Mouse (Mus musculus) lung, postnatal 0 days (tissue): Measurements from ENCODE around the gene Hspa12a. TPM values are rescaled to one million over a fixed set of nuclear protein-coding genes. Genes with fewer than 3 reads are reported as not detected.
A peak's percentile ranks its signal among the peaks of the same experiment; 100 is the strongest.
"Not testable (repeated sequence)": the region's sequence is repeated elsewhere in the genome, so short reads cannot be mapped to it uniquely, and the experiment has no call there.

Experiments
- ATAC-seq: fragments of 200-750 bp; cut with Nextera tagmentation; 2 replicates; pipeline ENCODE4 v1.8.0; 2017; ENCODE audit warnings: moderate library complexity
- DNase-seq: peaks from one replicate; pipeline ENCODE4 v3.0.0-alpha.2; 2016; ENCODE audit warnings: low spot score
- H3K27ac ChIP-seq: fragments of 300-500 bp; sonication (generic); 2 replicates; pipeline ENCODE4 v1.5.1; 2014; ENCODE audit warnings: antibody characterized with exemption, mild to moderate bottlenecking, low read length, mixed read lengths
- H3K27me3 ChIP-seq: fragments of 300-500 bp; sonication (generic); replicated peaks from 2 replicates; pipeline ENCODE4 v1.6.1; 2014; ENCODE audit warnings: low read length, mixed read lengths; ENCODE audit not compliant: insufficient read depth
- H3K36me3 ChIP-seq: fragments of 300-500 bp; sonication (generic); 2 replicates; pipeline ENCODE4 v1.6.1; 2014; ENCODE audit warnings: low read length, mixed read lengths; ENCODE audit not compliant: insufficient read depth
- H3K4me1 ChIP-seq: fragments of 300-500 bp; sonication (generic); 2 replicates; pipeline ENCODE4 v1.6.1; 2014; ENCODE audit warnings: antibody characterized with exemption, low read depth, low read length, mixed read lengths; ENCODE audit not compliant: insufficient read depth
- H3K4me2 ChIP-seq: fragments of 300-500 bp; sonication (generic); replicated peaks from 2 replicates; pipeline ENCODE4 v1.6.1; 2014; ENCODE audit warnings: low read depth, mild to moderate bottlenecking, low read length, moderate library complexity, mixed read lengths
- H3K4me3 ChIP-seq: fragments of 300-500 bp; sonication (generic); 2 replicates; pipeline ENCODE4 v1.5.1; 2014; ENCODE audit warnings: low read depth, low read length
- H3K9ac ChIP-seq: fragments of 300-500 bp; sonication (generic); replicated peaks from 2 replicates; pipeline ENCODE4 v1.6.1; 2014; ENCODE audit warnings: low read depth, mild to moderate bottlenecking
- H3K9me3 ChIP-seq: fragments of 300-500 bp; sonication (generic); 2 replicates; pipeline ENCODE4 v1.6.1; 2016; ENCODE audit warnings: low read length, mixed read lengths
- CTCF ChIP-seq: IDR thresholded peaks from 2 replicates; pipeline ENCODE4 v1.5.1; 2016; ENCODE audit warnings: antibody characterized with exemption, mild to moderate bottlenecking
- EP300 ChIP-seq: IDR thresholded peaks from 2 replicates; pipeline ENCODE4 v1.6.1; 2016; ENCODE audit warnings: antibody characterized with exemption, mild to moderate bottlenecking, control low read depth
- WGBS: fragments of 180-500 bp; shearing (Covaris S2); extraction: QIAGEN DNeasy Blood & Tissue Kit; methylation state at CpG from one replicate; pipeline ENCODE4 v1.1.7; 2014; 5-methylcytosine and 5-hydroxymethylcytosine counted together
- polyA plus RNA-seq: library from polyadenylated mRNA; unstranded; fragments of >200 nt; fragmentation: Nextera tagmentation; extraction: Ambion mirVana; gene quantifications from 2 replicates; pipeline ENCODE4 v1.2.1, GENCODE M21; 2015

Gene Hspa12a
- polyA plus RNA-seq, 1 experiment from 2014 or later = 3.3 TPM

DNA sequence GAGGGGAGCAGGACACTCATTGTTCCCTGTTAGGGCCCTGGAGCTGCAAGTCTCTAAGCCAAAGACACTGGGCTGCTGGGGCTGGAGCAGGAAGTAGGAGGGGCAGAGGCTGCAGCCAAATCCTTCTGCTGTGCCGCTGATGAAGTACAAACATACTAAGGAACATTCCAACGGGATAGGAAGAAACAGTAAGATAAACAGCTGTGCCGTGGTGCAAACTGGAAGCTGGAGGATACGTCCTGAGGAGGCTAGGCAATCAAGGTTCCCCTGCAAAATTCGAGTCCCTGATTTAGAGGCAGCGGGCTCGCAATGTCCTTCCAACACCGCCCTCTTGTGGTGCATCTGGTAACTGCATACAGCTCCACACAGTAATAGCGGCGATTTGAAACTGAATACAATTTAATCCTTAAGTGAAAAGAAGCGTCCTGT is 39.5 kb downstream of the Hspa12a start:
- under 1% methylated on average over 11 of the region's 11 CpGs for WGBS
- peaks cover 3% of the 10 kb centered on the region; the same call in 1 of the 2 replicates for H3K4me1 ChIP-seq
- H3K4me2 ChIP-seq = peak overlapping the region; percentile 40
- no peak overlapping the region for H3K9ac ChIP-seq
- no peaks in the 10 kb centered on the region for H3K36me3 ChIP-seq
- ATAC-seq (peak; percentile 90), DNase-seq (peak; percentile 87)
- no peaks in the 10 kb centered on the region for H3K9me3 ChIP-seq
- no peaks in the 10 kb centered on the region for H3K27me3 ChIP-seq
- H3K27ac ChIP-seq = no peak overlapping the region
- TF ChIP-seq EP300 (peak; percentile 63; the same call in 1 of the 2 replicates), CTCF (peak; percentile 98)
- H3K4me3 ChIP-seq = no peak overlapping the region

DNA sequence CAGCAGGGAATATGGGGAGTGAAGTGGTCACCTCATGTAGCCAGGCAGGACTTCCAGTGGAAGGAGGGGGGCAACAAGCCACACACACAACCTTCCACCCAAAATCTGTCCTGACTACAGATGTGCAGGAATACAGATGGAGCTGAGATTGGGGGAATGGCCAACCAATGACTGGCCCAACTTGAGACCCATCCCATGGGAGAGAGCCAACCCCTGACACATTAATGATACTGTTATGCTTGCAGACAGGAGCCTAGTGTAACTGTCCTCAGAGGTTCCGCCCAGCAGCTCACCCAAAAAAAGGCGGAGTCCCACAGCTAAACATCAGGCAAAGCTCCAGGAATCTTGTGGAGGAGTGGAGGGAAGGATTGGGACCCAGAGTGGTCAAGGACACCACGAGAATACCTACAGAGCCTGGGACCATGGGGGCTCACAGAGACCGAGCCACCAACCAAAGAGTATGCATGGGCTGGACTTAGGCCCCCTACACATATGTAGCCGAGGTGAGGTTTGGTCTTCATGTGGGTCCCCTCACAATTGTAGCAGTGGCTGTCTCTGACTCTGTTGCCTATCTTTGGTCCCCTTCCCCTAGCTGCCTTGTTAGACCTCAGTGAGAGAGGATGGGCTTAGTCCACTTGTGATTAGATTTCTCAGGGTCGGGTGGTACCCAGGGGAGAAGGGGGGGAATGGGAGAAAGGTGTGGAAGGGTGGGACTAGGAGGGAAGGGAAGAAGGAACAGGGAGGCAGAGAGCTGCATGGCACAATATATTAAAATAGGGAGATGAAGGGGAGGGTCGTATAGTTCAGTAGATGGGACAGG is 40.2 kb downstream of the Hspa12a start:
- Histone ChIP-seq H3K4me1 (peaks cover 2% of the 10 kb centered on the region; the same call in 1 of the 2 replicates), H3K9me3 (no peaks in the 10 kb centered on the region), H3K9ac (no peak overlapping the region), H3K4me3 (no peak overlapping the region), H3K27ac (no peak overlapping the region), H3K4me2 (peak overlapping the region; percentile 40; the same call in 1 of the 2 replicates), H3K36me3 (no peaks in the 10 kb centered on the region), H3K27me3 (no peaks in the 10 kb centered on the region)
- TF ChIP-seq CTCF = no peak
- TF ChIP-seq EP300 = no peak
- 58% methylated on average over 7 of the region's 7 CpGs for WGBS
- DNase-seq (no peak), ATAC-seq (peak; percentile 14)

DNA sequence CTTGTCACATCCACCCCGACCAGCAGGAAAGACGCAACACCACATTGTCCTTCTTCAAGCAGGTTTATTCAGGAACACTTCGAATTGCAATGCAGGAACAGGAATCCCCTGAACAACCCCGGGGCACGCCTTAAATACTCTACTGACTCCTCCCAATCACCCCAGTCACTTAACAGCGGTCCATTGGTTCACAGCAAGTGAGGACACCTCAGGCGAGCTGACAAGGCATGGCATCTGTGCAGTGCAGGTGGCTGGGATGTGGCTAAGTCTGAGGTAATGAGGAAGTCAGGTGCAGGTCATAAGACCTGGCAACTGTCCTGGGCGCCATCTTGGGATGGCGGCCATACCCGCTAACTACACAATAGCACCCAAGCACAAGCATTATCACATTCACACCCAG is 43.0 kb downstream of the Hspa12a start:
- not testable (repeated sequence) for H3K27me3 ChIP-seq, DNase-seq, H3K36me3 ChIP-seq, H3K27ac ChIP-seq, H3K4me2 ChIP-seq, H3K4me1 ChIP-seq, H3K9me3 ChIP-seq, ATAC-seq, H3K9ac ChIP-seq, H3K4me3 ChIP-seq
- 86% methylated on average over 10 of the region's 10 CpGs for WGBS

- no peaks in the 10 kb centered on the region for H3K9me3 ChIP-seq
- no peaks in the 10 kb centered on the region for H3K27me3 ChIP-seq
- ATAC-seq (no peak), DNase-seq (no peak)
- no peak for TF ChIP-seq EP300
- TF ChIP-seq CTCF = no peak
- no peaks in the 10 kb centered on the region for H3K36me3 ChIP-seq
- 64% methylated on average over 2 of the region's 3 CpGs for WGBS
- H3K27ac ChIP-seq = no peak overlapping the region
- no peaks in the 10 kb centered on the region for H3K4me1 ChIP-seq
- no peak overlapping the region for H3K9ac ChIP-seq
- no peak overlapping the region for H3K4me2 ChIP-seq
- no peak overlapping the region for H3K4me3 ChIP-seq
Observed at GRCm38 (mm10) chr19:58896216-58896615, 47.2 kb downstream of the Hspa12a start.

GRCm38 (mm10) chr19:58889306-58890038 is 54.0 kb downstream of the Hspa12a start:
- H3K36me3 ChIP-seq = no peaks in the 10 kb centered on the region
- WGBS = 75% methylated on average over 8 of the region's 8 CpGs
- no peak for ATAC-seq
- H3K27ac ChIP-seq = no peak overlapping the region
- no peaks in the 10 kb centered on the region for H3K9me3 ChIP-seq
- no peak overlapping the region for H3K9ac ChIP-seq
- H3K4me2 ChIP-seq = no peak overlapping the region
- H3K4me1 ChIP-seq = no peaks in the 10 kb centered on the region
- TF ChIP-seq EP300 = no peak
- no peak for TF ChIP-seq CTCF
- no peaks in the 10 kb centered on the region for H3K27me3 ChIP-seq
- no peak overlapping the region for H3K4me3 ChIP-seq
- DNase-seq = no peak

GRCm38 (mm10) chr19:58886467-58886866 is 57.0 kb downstream of the Hspa12a start:
- no peak overlapping the region for H3K4me2 ChIP-seq
- TF ChIP-seq CTCF (peak; percentile 34), EP300 (no peak)
- 61% methylated on average over 7 of the region's 7 CpGs for WGBS
- no peak overlapping the region for H3K27ac ChIP-seq
- no peak overlapping the region for H3K9ac ChIP-seq
- H3K9me3 ChIP-seq = no peaks in the 10 kb centered on the region
- no peak for DNase-seq
- H3K36me3 ChIP-seq = no peaks in the 10 kb centered on the region
- no peaks in the 10 kb centered on the region for H3K27me3 ChIP-seq
- ATAC-seq = no peak
- H3K4me1 ChIP-seq = no peaks in the 10 kb centered on the region
- no peak overlapping the region for H3K4me3 ChIP-seq
